Mouse (Mus musculus) kidney, postnatal 0 days (tissue): ENCODE data around the gene Tnfsf15. TPM values are rescaled to one million over a fixed set of nuclear protein-coding genes. Genes with fewer than 3 reads are reported as not detected.
A peak's percentile ranks its signal among the peaks of the same experiment; 100 is the strongest.

Source experiments
- ATAC-seq: fragments of 200-750 bp; cut with Nextera tagmentation; replicated peaks from 2 replicates; pipeline ENCODE4 v1.8.0; 2017; ENCODE audit warnings: low read depth, moderate number of reproducible peaks, moderate TSS enrichment, moderate library complexity; ENCODE audit not compliant: low FRiP score
- DNase-seq: peaks from one replicate; pipeline ENCODE4 v3.0.0-alpha.2; 2016; ENCODE audit warnings: low spot score
- H3K27ac ChIP-seq: fragments of 300-500 bp; sonication (generic); 2 replicates; pipeline ENCODE4 v1.5.1; 2014; ENCODE audit warnings: mild to moderate bottlenecking
- H3K27me3 ChIP-seq: fragments of 300-500 bp; sonication (generic); 2 replicates; pipeline ENCODE4 v1.6.1; 2014; ENCODE audit warnings: low read length, mixed read lengths; ENCODE audit not compliant: insufficient read depth
- H3K36me3 ChIP-seq: fragments of 300-500 bp; sonication (generic); 2 replicates; pipeline ENCODE4 v1.6.1; 2014; ENCODE audit warnings: low read length, mixed read lengths; ENCODE audit not compliant: insufficient read depth
- H3K4me1 ChIP-seq: fragments of 300-500 bp; sonication (generic); replicated peaks from 2 replicates; pipeline ENCODE4 v1.6.1; 2014; ENCODE audit warnings: antibody characterized with exemption, low read length, mixed read lengths; ENCODE audit not compliant: insufficient read depth
- H3K4me2 ChIP-seq: fragments of 300-500 bp; sonication (generic); 2 replicates; pipeline ENCODE4 v1.6.1; 2014; ENCODE audit warnings: mild to moderate bottlenecking, low read length, moderate library complexity, mixed read lengths
- H3K4me3 ChIP-seq: fragments of 300-500 bp; sonication (generic); replicated peaks from 2 replicates; pipeline ENCODE4 v1.5.1; 2014; ENCODE audit warnings: low read depth, low read length
- H3K9ac ChIP-seq: fragments of 300-500 bp; sonication (generic); 2 replicates; pipeline ENCODE4 v1.6.1; 2014; ENCODE audit warnings: low read depth, low read length
- H3K9me3 ChIP-seq: fragments of 300-500 bp; sonication (generic); replicated peaks from 2 replicates; pipeline ENCODE4 v1.6.1; 2016; ENCODE audit warnings: low read length, inconsistent platforms, mixed read lengths
- CTCF ChIP-seq: IDR thresholded peaks from 2 replicates; pipeline ENCODE4 v1.5.1; 2016; ENCODE audit warnings: antibody characterized with exemption, low read depth, mild to moderate bottlenecking, moderate library complexity
- WGBS: fragments of 180-500 bp; shearing (Covaris S2); extraction: QIAGEN DNeasy Blood & Tissue Kit; methylation state at CpG from one replicate; pipeline ENCODE4 v1.1.7; 2014; 5-methylcytosine and 5-hydroxymethylcytosine counted together
- polyA plus RNA-seq: library from polyadenylated mRNA; unstranded; fragments of >200 nt; fragmentation: Nextera tagmentation; extraction: Ambion mirVana; gene quantifications from 2 replicates; pipeline ENCODE4 v1.2.1, GENCODE M21; 2015

Tnfsf15 gene
- polyA plus RNA-seq, 1 experiment from 2014 or later: 0.55 TPM

DNA sequence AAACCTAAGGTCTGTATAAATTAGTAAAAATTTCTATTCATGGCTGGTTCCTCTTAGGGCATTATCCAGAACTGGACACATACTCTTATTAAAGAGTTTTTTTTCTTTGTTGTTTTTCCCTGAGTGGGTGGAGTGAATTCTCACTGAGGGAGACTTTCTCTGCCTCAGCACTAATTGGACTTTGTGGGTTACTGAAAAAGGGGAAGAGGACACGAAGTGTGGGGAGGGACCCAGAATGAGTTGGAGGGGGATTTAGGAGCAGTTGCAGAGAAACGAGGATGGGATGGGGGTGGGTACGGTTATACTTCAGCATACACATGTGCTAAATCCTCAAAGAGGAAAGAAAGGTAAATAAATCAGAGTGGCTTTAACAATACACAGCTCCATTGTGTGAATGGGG, 45.2 kb downstream of the Tnfsf15 start:
- no peaks in the 10 kb centered on the region for H3K36me3 ChIP-seq
- no peak overlapping the region for H3K4me2 ChIP-seq
- H3K27me3 ChIP-seq: no peaks in the 10 kb centered on the region
- no peak overlapping the region for H3K9ac ChIP-seq
- no peak overlapping the region for H3K27ac ChIP-seq
- no peaks in the 10 kb centered on the region for H3K9me3 ChIP-seq
- no peaks in the 10 kb centered on the region for H3K4me1 ChIP-seq
- H3K4me3 ChIP-seq: no peak overlapping the region
- ATAC-seq: no peak
- DNase-seq: no peak
- 49% methylated on average over 3 of the region's 3 CpGs for WGBS
- TF ChIP-seq CTCF: no peak

DNA sequence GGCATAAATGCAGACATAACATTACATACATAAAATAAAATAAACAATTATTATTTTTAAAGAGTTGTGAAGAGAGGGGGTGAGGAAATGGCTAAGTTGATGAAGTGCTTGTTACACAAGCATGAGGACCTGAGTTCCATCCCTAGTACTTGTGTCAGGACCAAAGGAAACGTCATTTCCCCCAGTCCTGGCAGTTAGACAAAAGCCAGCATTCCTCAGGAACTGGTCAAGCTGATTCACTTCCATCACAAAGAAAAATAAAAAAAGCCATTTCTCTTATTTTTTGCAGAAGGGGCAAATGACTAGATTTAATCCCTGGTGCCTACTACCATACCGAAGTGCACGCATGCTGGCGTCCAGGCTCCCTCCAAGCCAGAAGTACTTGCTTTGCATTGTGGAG, 48.0 kb downstream of the Tnfsf15 start:
- H3K36me3 ChIP-seq: no peaks in the 10 kb centered on the region
- H3K4me2 ChIP-seq: no peak overlapping the region
- DNase-seq (no peak), ATAC-seq (no peak)
- H3K4me1 ChIP-seq: no peaks in the 10 kb centered on the region
- 86% methylated on average over 4 of the region's 4 CpGs for WGBS
- no peak overlapping the region for H3K4me3 ChIP-seq
- H3K27me3 ChIP-seq: no peaks in the 10 kb centered on the region
- no peak overlapping the region for H3K9ac ChIP-seq
- no peaks in the 10 kb centered on the region for H3K9me3 ChIP-seq
- H3K27ac ChIP-seq: no peak overlapping the region
- TF ChIP-seq CTCF: no peak

DNA sequence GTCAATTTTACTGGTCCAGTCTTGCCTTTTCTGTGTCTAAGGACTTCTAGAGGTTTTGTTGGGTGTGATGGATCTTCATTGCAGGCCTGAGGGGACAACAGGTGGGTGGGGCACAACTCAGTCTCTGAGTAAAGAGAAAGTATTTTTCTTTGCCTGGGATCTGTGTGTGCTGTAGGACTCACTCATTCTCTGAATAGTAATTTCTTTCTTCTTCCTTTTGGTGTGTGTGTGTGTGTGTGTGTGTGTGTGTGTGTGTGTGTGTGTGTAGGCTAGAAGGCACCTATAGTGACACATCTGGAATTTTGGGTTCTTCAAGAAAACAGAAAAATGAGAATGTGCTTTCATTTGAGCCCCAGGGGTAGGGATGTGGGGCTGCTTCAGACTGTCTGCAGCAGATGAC, 52.6 kb downstream of the Tnfsf15 start:
- Histone ChIP-seq H3K4me3 (no peak overlapping the region), H3K9me3 (no peaks in the 10 kb centered on the region), H3K9ac (no peak overlapping the region), H3K27me3 (no peaks in the 10 kb centered on the region), H3K36me3 (no peaks in the 10 kb centered on the region), H3K4me1 (no peaks in the 10 kb centered on the region), H3K4me2 (no peak overlapping the region), H3K27ac (no peak overlapping the region)
- ATAC-seq (no peak), DNase-seq (no peak)
- no peak for TF ChIP-seq CTCF

DNA sequence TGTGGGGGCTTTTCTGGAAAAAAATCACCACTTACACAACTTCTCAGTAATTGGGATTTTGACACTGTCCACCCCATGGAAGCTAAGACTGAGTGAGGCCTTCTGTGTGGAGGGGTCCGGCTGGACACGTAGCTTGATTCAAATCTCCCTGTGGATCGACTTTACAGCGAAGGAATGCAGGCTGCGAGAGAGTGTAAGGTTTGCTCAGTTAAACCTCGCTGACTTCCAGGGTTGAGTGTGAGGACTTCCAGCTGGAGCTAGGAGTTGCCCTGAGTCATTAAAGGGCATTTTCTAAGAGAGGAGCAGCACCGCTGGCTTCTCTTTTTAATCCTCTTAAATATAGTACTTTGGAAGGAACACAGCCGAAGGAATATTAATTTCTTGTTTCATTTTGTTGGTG, 57.5 kb downstream of the Tnfsf15 start:
- no peak overlapping the region for H3K9ac ChIP-seq
- H3K4me2 ChIP-seq: no peak overlapping the region
- H3K36me3 ChIP-seq: no peaks in the 10 kb centered on the region
- H3K27me3 ChIP-seq: no peaks in the 10 kb centered on the region
- H3K4me1 ChIP-seq: no peaks in the 10 kb centered on the region
- 28% methylated on average over 8 of the region's 8 CpGs for WGBS
- no peak overlapping the region for H3K27ac ChIP-seq
- H3K9me3 ChIP-seq: no peaks in the 10 kb centered on the region
- DNase-seq (peak; percentile 69), ATAC-seq (no peak)
- H3K4me3 ChIP-seq: no peak overlapping the region
- TF ChIP-seq CTCF: no peak

DNA sequence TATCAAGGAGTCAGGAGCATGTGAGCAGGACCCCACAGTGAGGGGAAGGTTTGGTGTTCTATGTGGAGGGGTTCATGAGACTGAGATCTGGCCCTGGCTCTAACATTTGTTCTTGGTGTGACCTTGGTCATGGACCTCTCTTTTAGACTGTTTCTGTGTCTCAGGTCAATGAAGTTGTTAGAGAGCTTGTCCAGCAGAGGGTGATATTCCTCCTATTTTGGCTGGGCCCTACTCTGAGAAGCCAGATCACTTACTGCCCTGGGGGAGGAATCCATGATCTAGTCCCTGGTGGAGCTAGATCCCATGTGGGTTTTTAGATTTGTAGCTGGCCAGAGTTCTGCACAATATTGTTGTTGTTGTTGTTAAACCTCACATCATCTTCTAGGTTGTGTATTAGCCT, 58.8 kb downstream of the Tnfsf15 start:
- Histone ChIP-seq H3K36me3 (no peaks in the 10 kb centered on the region), H3K4me3 (no peak overlapping the region), H3K9ac (no peak overlapping the region), H3K27me3 (no peaks in the 10 kb centered on the region), H3K9me3 (no peaks in the 10 kb centered on the region), H3K4me2 (no peak overlapping the region), H3K4me1 (no peaks in the 10 kb centered on the region), H3K27ac (no peak overlapping the region)
- peak; percentile 74 for DNase-seq
- ATAC-seq: no peak; the same call in 1 of the 2 replicates
- TF ChIP-seq CTCF: peak; percentile 74

DNA sequence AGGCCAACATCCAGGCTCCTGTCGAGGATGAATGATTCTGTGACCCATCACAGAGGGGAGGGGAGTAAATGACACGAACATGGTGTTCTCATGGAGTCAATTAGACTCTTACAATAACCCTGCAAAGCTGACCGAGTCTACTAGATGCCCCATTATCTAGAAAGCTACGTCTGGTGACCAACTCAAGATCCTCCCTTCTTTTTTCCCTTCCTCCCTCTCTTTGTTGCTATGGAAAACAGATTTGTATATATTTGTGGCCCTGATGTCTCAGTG, 59.7 kb downstream of the Tnfsf15 start:
- H3K4me2 ChIP-seq: no peak overlapping the region
- H3K4me1 ChIP-seq: no peaks in the 10 kb centered on the region
- 43% methylated on average over 4 of the region's 4 CpGs for WGBS
- no peak overlapping the region for H3K9ac ChIP-seq
- no peak overlapping the region for H3K27ac ChIP-seq
- H3K36me3 ChIP-seq: no peaks in the 10 kb centered on the region
- no peak for ATAC-seq
- no peak for TF ChIP-seq CTCF
- no peaks in the 10 kb centered on the region for H3K27me3 ChIP-seq
- DNase-seq: no peak
- no peak overlapping the region for H3K4me3 ChIP-seq
- no peaks in the 10 kb centered on the region for H3K9me3 ChIP-seq

DNA sequence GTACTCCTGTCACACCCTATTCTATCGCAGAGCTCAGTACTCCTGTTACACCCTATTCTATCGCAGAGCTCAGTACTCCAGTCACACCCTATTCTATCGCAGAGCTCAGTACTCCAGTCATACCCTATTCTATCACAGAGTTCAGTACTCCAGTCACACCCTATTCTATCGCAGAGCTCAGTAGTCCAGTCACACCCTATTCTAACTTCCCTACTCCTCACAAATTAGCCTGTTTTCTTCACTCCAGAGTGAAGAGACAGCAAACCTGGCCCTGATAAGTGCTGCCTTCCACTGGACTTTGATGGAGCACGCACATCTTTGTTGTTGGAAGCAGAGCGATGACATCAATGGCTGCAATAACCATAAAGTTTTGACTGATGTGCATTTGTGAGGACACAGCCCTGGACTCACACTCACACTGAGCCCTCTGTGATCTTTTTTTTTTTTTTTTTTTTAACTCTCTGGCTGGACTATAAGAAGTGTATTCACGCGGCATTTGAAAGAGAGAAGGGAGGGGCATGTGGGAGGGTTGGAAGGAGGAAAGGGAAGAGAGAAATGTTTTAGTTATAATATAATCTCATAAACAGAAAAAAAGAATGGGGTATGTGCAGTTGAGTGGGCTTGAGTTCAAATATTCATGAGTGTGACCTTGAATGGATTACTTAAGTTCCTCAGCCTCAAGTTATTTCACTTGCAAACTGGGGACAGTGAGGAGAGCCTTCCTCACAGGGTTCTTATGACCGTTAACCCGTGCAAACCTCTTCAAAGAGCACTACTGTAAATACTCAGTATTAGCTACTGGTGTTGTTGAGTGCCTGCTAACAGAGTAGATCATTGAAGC, 60.3 kb downstream of the Tnfsf15 start:
- no peaks in the 10 kb centered on the region for H3K36me3 ChIP-seq
- no peaks in the 10 kb centered on the region for H3K4me1 ChIP-seq
- H3K4me3 ChIP-seq: no peak overlapping the region
- H3K4me2 ChIP-seq: no peak overlapping the region
- DNase-seq (no peak), ATAC-seq (peak; percentile 40; the same call in 1 of the 2 replicates)
- H3K9me3 ChIP-seq: no peaks in the 10 kb centered on the region
- no peak for TF ChIP-seq CTCF
- no peak overlapping the region for H3K9ac ChIP-seq
- no peak overlapping the region for H3K27ac ChIP-seq
- no peaks in the 10 kb centered on the region for H3K27me3 ChIP-seq
- WGBS: 67% methylated on average over 10 of the region's 10 CpGs
